Mouse (Mus musculus): ENCODE data around the gene Akap14. TPM values are rescaled to one million over a fixed set of nuclear protein-coding genes. Genes with fewer than 3 reads are reported as not detected.
"Not testable (repeated sequence)": the region's sequence is repeated elsewhere in the genome, so short reads cannot be mapped to it uniquely, and the experiment has no call there.

The Akap14 gene
- polyA plus RNA-seq, 1 experiment from 2014 or later = not detected

DNA sequence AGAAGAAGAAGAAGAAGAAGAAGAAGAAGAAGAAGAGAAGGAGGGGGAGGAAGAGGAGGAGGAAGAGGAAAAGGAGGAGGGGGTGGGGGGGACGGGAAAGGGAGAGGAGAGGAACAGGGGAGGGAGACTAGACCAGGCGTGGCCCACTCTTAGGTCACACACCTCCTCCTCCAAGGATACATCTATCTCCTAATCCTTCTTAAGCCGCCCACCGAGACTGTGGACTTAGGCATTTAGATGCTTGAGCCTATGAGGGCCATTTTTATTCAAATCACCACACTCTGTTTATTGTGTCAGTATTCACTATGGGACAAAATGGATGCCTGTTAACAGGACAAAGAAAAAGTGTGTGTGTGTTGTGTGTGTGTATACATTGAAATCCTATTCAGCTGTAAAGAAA is 24.1 kb downstream of the Akap14 start:
- not testable (repeated sequence) for H3K4me2 ChIP-seq; H3K4me3 ChIP-seq; H3K27ac ChIP-seq; H3K4me1 ChIP-seq; H3K27me3 ChIP-seq; ATAC-seq (ENCODE audit: insufficient number of reproducible peaks, low FRiP score, low TSS enrichment, low read depth); H3K9ac ChIP-seq; H3K9me3 ChIP-seq
- H3K36me3 ChIP-seq = peaks cover 13% of the 10 kb centered on the region
- WGBS = 64% methylated on average over 2 of the region's 4 CpGs

GRCm38 (mm10) chrX:37141732-37142131 is 26.9 kb downstream of the Akap14 start:
- no peak for ATAC-seq (ENCODE audit: insufficient number of reproducible peaks, low FRiP score, low TSS enrichment, low read depth)
- no peaks in the 10 kb centered on the region for H3K4me1 ChIP-seq
- peaks cover 14% of the 10 kb centered on the region; the same call in 1 of the 2 replicates for H3K36me3 ChIP-seq
- H3K9me3 ChIP-seq = no peaks in the 10 kb centered on the region
- H3K9ac ChIP-seq = no peak overlapping the region
- no peaks in the 10 kb centered on the region for H3K27me3 ChIP-seq
- no peak overlapping the region for H3K4me3 ChIP-seq
- WGBS = 82% methylated on average over 3 of the region's 3 CpGs
- no peak overlapping the region for H3K27ac ChIP-seq
- H3K4me2 ChIP-seq = no peak overlapping the region

DNA sequence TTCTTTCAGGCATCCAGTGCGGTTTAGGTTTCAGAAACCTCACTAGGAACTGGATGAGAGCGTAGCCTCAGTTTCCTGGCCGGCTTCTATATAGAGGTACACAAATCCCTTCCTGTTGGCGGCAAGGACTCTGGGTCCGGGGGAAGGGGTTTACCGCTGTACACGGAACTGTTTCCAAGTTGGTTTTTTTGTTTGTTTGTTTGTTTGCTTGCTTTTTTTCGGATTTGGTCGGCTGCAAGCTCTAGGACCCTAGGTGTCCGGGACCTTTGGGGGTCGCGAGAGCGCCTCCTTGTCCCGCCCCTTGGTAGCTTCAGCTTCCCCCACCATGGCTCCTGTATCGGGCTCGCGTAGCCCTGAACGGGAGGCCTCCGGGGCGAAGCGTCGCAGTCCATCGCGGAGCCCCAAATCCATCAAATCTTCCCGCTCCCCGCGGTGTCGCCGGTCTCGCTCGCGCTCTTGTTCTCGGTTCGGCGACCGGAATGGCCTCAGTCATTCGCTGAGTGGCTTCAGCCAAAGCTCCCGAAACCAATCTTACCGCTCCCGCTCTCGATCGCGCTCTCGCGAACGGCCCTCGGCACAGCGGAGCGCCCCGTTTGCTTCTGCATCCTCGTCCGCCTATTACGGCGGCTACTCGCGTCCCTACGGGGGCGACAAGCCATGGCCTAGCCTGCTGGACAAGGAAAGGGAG is 41.8 kb downstream of the Akap14 start, which contains the start of gene Nkap:
Nkap (plus strand) TSS at position 125 of the 688 bp plus-strand sequence.
- Histone ChIP-seq H3K36me3 (no peaks in the 10 kb centered on the region), H3K4me3 (peak within 1 kb of the TSS; percentile 59), H3K9ac (peak within 1 kb of the TSS; percentile 44), H3K27me3 (no peaks in the 10 kb centered on the region), H3K4me2 (peak within 1 kb of the TSS; percentile 44), H3K4me1 (peaks cover 2% of the 10 kb centered on the region; the same call in 1 of the 2 replicates), H3K27ac (peak within 1 kb of the TSS; percentile 78), H3K9me3 (no peaks in the 10 kb centered on the region)
- ATAC-seq (ENCODE audit: insufficient number of reproducible peaks, low FRiP score, low TSS enrichment, low read depth) = no peak
- WGBS = 9% methylated on average over 58 of the region's 58 CpGs

DNA sequence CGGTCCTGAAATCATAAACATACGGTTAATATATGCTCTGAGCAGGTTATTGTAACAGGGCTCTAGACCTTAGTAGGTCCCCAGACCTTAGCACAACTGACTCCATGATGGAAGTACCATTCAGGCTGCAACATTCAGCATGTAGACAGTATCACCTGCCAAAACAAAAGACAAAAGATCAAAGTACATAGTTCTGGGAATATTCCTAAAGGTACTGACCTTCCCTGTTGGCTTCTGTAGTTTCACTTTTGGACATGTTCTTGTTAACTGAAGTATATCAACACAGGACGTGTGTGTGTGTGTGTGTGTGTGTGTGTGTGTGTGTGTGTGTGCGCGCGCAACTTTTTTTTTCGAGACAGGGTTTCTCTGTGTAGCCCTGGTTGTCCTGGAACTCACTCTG is 43.1 kb downstream of the Akap14 start:
- 88% methylated on average over 7 of the region's 7 CpGs for WGBS
- Histone ChIP-seq H3K9me3 (no peaks in the 10 kb centered on the region), H3K27ac (no peak overlapping the region), H3K4me2 (no peak overlapping the region), H3K9ac (no peak overlapping the region), H3K4me3 (no peak overlapping the region), H3K4me1 (peaks cover 2% of the 10 kb centered on the region; the same call in 1 of the 2 replicates), H3K27me3 (no peaks in the 10 kb centered on the region), H3K36me3 (no peaks in the 10 kb centered on the region)
- ATAC-seq (ENCODE audit: insufficient number of reproducible peaks, low FRiP score, low TSS enrichment, low read depth) = no peak

DNA sequence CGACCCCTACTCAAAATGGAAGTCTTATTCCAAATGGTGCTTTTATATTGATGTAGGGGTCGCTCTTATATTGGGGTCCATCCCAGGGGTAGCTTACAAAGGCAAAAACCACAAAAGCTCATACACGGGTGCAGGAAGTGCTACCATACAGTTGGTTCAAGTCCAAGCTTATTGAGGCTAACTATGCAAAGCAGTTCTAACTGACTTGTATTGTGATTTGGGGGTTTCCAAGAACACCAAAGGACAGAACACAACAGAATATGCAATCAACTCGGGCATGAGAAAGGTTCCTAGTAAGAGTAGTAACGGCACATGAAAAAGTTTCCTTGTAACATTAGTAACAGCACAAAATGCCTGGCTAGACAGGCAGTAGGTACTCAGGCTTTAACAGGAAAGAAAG is 48.4 kb downstream of the Akap14 start:
- no peak for ATAC-seq (ENCODE audit: insufficient number of reproducible peaks, low FRiP score, low TSS enrichment, low read depth)
- H3K9ac ChIP-seq = no peak overlapping the region
- no peaks in the 10 kb centered on the region for H3K9me3 ChIP-seq
- no peaks in the 10 kb centered on the region for H3K4me1 ChIP-seq
- 0 out of 2 replicates have a peak, but pooled peaks cover 2% of the 10 kb centered on the region for H3K27me3 ChIP-seq
- no peak overlapping the region for H3K27ac ChIP-seq
- H3K4me3 ChIP-seq = no peak overlapping the region
- H3K36me3 ChIP-seq = no peaks in the 10 kb centered on the region
- 68% methylated on average over 5 of the region's 5 CpGs for WGBS
- no peak overlapping the region for H3K4me2 ChIP-seq

GRCm38 (mm10) chrX:37119585-37119984 is 49.1 kb downstream of the Akap14 start:
- Histone ChIP-seq H3K4me1 (no peaks in the 10 kb centered on the region), H3K27me3 (0 out of 2 replicates have a peak, but pooled peaks cover 2% of the 10 kb centered on the region), H3K4me3 (no peak overlapping the region), H3K36me3 (no peaks in the 10 kb centered on the region), H3K4me2 (no peak overlapping the region), H3K9ac (no peak overlapping the region), H3K27ac (no peak overlapping the region), H3K9me3 (no peaks in the 10 kb centered on the region)
- 51% methylated on average over 3 of the region's 3 CpGs for WGBS
- no peak for ATAC-seq (ENCODE audit: insufficient number of reproducible peaks, low FRiP score, low TSS enrichment, low read depth)

DNA sequence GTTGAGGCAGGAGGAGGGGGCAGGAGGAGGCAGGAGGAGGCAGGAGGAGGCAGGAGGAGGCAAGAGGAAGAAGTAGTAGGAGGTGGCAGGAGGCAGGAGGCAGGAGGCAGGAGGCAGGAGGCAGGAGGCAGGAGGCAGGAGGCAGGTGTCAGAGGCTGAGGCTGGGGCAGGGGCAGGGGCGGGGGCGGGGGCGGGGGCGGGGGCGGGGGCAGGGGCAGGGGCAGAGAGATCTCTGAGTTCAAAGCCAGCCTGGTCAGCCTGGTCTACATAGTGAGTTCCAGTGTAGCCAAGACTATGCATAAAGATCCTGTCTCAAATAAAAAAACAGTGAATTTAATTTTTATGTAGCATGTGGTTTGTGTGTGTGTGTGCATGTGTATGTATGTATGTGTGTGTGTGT is 51.6 kb downstream of the Akap14 start:
- Histone ChIP-seq H3K4me3 (no peak overlapping the region), H3K36me3 (no peaks in the 10 kb centered on the region), H3K27ac (no peak overlapping the region), H3K27me3 (0 out of 2 replicates have a peak, but pooled peaks cover 2% of the 10 kb centered on the region), H3K4me1 (no peaks in the 10 kb centered on the region), H3K9me3 (no peaks in the 10 kb centered on the region), H3K4me2 (no peak overlapping the region), H3K9ac (no peak overlapping the region)
- no CpG with 5 or more reads among the region's 5 CpGs for WGBS
- ATAC-seq (ENCODE audit: insufficient number of reproducible peaks, low FRiP score, low TSS enrichment, low read depth) = no peak

DNA sequence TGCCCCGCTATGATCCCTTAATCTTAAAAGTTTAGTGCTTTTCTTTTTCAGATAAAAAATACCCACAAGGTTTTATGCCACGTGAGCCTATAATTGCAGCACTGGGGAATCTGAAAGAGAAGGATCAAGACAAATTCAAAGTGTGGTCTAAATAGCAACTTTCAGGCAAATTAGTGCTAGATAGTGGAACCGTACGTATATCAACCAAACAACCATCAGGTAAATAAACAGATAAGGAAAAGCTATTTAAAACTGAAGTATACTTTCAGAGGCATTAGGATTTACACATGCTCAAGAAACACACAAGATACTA is 57.8 kb downstream of the Akap14 start:
- Histone ChIP-seq H3K27me3 (no peaks in the 10 kb centered on the region), H3K9me3 (no peaks in the 10 kb centered on the region), H3K36me3 (no peaks in the 10 kb centered on the region), H3K27ac (no peak overlapping the region), H3K9ac (no peak overlapping the region), H3K4me2 (no peak overlapping the region), H3K4me3 (no peak overlapping the region), H3K4me1 (no peaks in the 10 kb centered on the region)
- no peak for ATAC-seq (ENCODE audit: insufficient number of reproducible peaks, low FRiP score, low TSS enrichment, low read depth)
- WGBS = 69% methylated on average over 4 of the region's 4 CpGs

DNA sequence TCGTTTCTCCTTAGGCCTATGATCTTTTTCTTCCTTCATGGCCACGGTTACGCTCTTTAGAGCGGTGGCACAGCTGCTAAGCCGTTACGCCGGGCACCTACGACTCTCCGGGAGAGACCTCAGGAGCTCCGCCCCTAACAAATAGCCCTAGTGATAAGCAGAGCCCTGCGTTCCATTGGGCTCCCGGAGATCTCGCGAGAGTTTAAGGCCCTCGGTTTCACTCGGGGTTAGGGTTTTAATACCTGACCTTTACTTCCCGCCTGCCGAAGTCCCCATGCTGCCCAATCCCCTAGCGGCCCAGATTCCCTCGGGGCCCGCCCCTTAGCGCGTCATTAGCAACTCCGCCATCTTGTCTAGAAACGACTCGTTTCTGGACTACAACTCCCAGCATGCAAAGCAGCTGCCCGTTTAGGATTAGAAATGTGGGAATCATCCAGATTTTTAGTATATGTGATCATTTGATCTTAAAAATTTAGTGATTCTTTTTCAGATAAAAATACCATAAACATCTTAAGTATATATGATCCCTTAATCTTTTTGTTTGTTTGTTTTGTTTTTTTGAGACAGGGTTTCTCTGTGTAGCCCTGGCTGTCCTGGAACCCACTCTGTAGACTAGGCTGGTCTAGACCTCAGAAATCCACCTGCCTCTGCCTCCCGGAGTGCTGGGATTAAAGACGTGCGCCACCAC is 58.3 kb downstream of the Akap14 start, which contains the start of gene Upf3b:
Upf3b (minus strand) TSS at position 130 of the 688 bp plus-strand sequence.
- Histone ChIP-seq H3K36me3 (no peaks in the 10 kb centered on the region), H3K27ac (peak within 1 kb of the TSS; percentile 80), H3K4me2 (peak within 1 kb of the TSS; percentile 56), H3K9ac (peak within 1 kb of the TSS; percentile 33; the same call in 1 of the 2 replicates), H3K4me3 (peak within 1 kb of the TSS; percentile 57), H3K4me1 (no peaks in the 10 kb centered on the region), H3K27me3 (no peaks in the 10 kb centered on the region), H3K9me3 (no peaks in the 10 kb centered on the region)
- peak; percentile 97 for ATAC-seq (ENCODE audit: insufficient number of reproducible peaks, low FRiP score, low TSS enrichment, low read depth)
- WGBS = 23% methylated on average over 30 of the region's 30 CpGs

- H3K9ac ChIP-seq = peak overlapping the region; percentile 33; the same call in 1 of the 2 replicates
Observed at GRCm38 (mm10) chrX:37109526-37110192, 59.0 kb downstream of the Akap14 start.

GRCm38 (mm10) chrX:37103826-37104225 is 64.8 kb downstream of the Akap14 start:
- no peaks in the 10 kb centered on the region for H3K4me1 ChIP-seq
- H3K27ac ChIP-seq = no peak overlapping the region
- ATAC-seq (ENCODE audit: insufficient number of reproducible peaks, low FRiP score, low TSS enrichment, low read depth) = no peak
- no peak overlapping the region for H3K9ac ChIP-seq
- H3K9me3 ChIP-seq = no peaks in the 10 kb centered on the region
- H3K4me3 ChIP-seq = no peak overlapping the region
- H3K27me3 ChIP-seq = no peaks in the 10 kb centered on the region
- whole genome bisulfite sequencing = 87% methylated on average over 2 of the region's 2 CpGs
- H3K36me3 ChIP-seq = no peaks in the 10 kb centered on the region
- H3K4me2 ChIP-seq = no peak overlapping the region

More at GRCm38 (mm10) chrX:37109526-37110192, 59.0 kb downstream of the Akap14 start:
- Histone ChIP-seq H3K4me2 (peak overlapping the region; percentile 56), H3K36me3 (no peaks in the 10 kb centered on the region), H3K4me1 (no peaks in the 10 kb centered on the region), H3K4me3 (peak overlapping the region; percentile 57), H3K27ac (peak overlapping the region; percentile 80), H3K9me3 (no peaks in the 10 kb centered on the region), H3K27me3 (no peaks in the 10 kb centered on the region)
- peak; percentile 25; the same call in 1 of the 2 replicates for ATAC-seq (ENCODE audit: insufficient number of reproducible peaks, low FRiP score, low TSS enrichment, low read depth)
- WGBS = 20% methylated on average over 27 of the region's 27 CpGs
